Mouse (Mus musculus): ENCODE measurements around the gene Acot7. TPM values are rescaled to one million over a fixed set of nuclear protein-coding genes. Genes with fewer than 3 reads are reported as not detected.

The Acot7 gene
- polyA plus RNA-seq, 1 experiment = 523 TPM

- Histone ChIP-seq H3K4me1 (ENCODE audit: control insufficient read depth, insufficient read depth, low read length) (peaks cover 28% of the 10 kb centered on the region), H3K4me3 (replicated peaks; ENCODE audit: insufficient read depth, low read depth, low read length) (peak overlapping the region; percentile 36), H3K27me3 (ENCODE audit: control insufficient read depth, insufficient read depth, low read length) (no peaks in the 10 kb centered on the region), H3K27ac (ENCODE audit: insufficient read depth, low read length) (no peak overlapping the region)
- WGBS = 5% methylated on average over 68 of the region's 70 CpGs
- DNase-seq = peak; percentile 80 to 85
- TF ChIP-seq CTCF (IDR thresholded peaks at IDR 0.05; ENCODE audit: borderline replicate concordance, insufficient read depth, low read depth, low read length) = peak; percentile 69
- no peak for TF ChIP-seq POLR2A (IDR thresholded peaks at IDR 0.05; ENCODE audit: borderline replicate concordance, insufficient read depth, low read length)
These were observed 105.4 kb downstream of the Acot7 start for GRCm38 (mm10) chr4:152283186-152283950.

- peak; percentile 86 to 89 for DNase-seq
- Histone ChIP-seq H3K4me3 (replicated peaks; ENCODE audit: insufficient read depth, low read depth, low read length) (no peak overlapping the region), H3K4me1 (ENCODE audit: control insufficient read depth, insufficient read depth, low read length) (peaks cover 20% of the 10 kb centered on the region), H3K27ac (ENCODE audit: insufficient read depth, low read length) (no peak overlapping the region), H3K27me3 (ENCODE audit: control insufficient read depth, insufficient read depth, low read length) (no peaks in the 10 kb centered on the region)
- 7% methylated on average over 10 of the region's 10 CpGs for WGBS
- TF ChIP-seq POLR2A (IDR thresholded peaks at IDR 0.05; ENCODE audit: borderline replicate concordance, insufficient read depth, low read length) (no peak), CTCF (IDR thresholded peaks at IDR 0.05; ENCODE audit: borderline replicate concordance, insufficient read depth, low read depth, low read length) (peak; percentile 79)
These were observed 107.6 kb downstream of the Acot7 start for GRCm38 (mm10) chr4:152285505-152285904.

GRCm38 (mm10) chr4:152286183-152286582 is 108.2 kb downstream of the Acot7 start:
- TF ChIP-seq CTCF (IDR thresholded peaks at IDR 0.05; ENCODE audit: borderline replicate concordance, insufficient read depth, low read depth, low read length) = no peak
- Histone ChIP-seq H3K4me1 (ENCODE audit: control insufficient read depth, insufficient read depth, low read length) (peaks cover 20% of the 10 kb centered on the region), H3K27ac (ENCODE audit: insufficient read depth, low read length) (no peak overlapping the region), H3K27me3 (ENCODE audit: control insufficient read depth, insufficient read depth, low read length) (no peaks in the 10 kb centered on the region), H3K4me3 (replicated peaks; ENCODE audit: insufficient read depth, low read depth, low read length) (peak overlapping the region; percentile 21)
- peak in 1 of 2 experiments; percentile 32 for DNase-seq
- 5% methylated on average over 32 of the region's 32 CpGs for WGBS

- TF ChIP-seq CTCF (IDR thresholded peaks at IDR 0.05; ENCODE audit: borderline replicate concordance, insufficient read depth, low read depth, low read length) (no peak), POLR2A (IDR thresholded peaks at IDR 0.05; ENCODE audit: borderline replicate concordance, insufficient read depth, low read length) (no peak)
- 20% methylated on average over 26 of the region's 26 CpGs for WGBS
- Histone ChIP-seq H3K4me3 (replicated peaks; ENCODE audit: insufficient read depth, low read depth, low read length) (no peak overlapping the region), H3K4me1 (ENCODE audit: control insufficient read depth, insufficient read depth, low read length) (peaks cover 20% of the 10 kb centered on the region), H3K27me3 (ENCODE audit: control insufficient read depth, insufficient read depth, low read length) (no peaks in the 10 kb centered on the region), H3K27ac (ENCODE audit: insufficient read depth, low read length) (no peak overlapping the region)
- peak in 1 of 2 experiments; percentile 30 for DNase-seq
These were observed 109.0 kb downstream of the Acot7 start for GRCm38 (mm10) chr4:152286887-152287286.

GRCm38 (mm10) chr4:152287317-152288120 is 109.6 kb downstream of the Acot7 start:
- no peak for DNase-seq
- no peak for TF ChIP-seq CTCF (IDR thresholded peaks at IDR 0.05; ENCODE audit: borderline replicate concordance, insufficient read depth, low read depth, low read length)
- TF ChIP-seq POLR2A (IDR thresholded peaks at IDR 0.05; ENCODE audit: borderline replicate concordance, insufficient read depth, low read length) = no peak
- no peak overlapping the region for H3K4me3 ChIP-seq (replicated peaks; ENCODE audit: insufficient read depth, low read depth, low read length)
- no peak overlapping the region for H3K27ac ChIP-seq (ENCODE audit: insufficient read depth, low read length)
- H3K27me3 ChIP-seq (ENCODE audit: control insufficient read depth, insufficient read depth, low read length) = no peaks in the 10 kb centered on the region
- peaks cover 20% of the 10 kb centered on the region for H3K4me1 ChIP-seq (ENCODE audit: control insufficient read depth, insufficient read depth, low read length)
- 67% methylated on average over 19 of the region's 19 CpGs for WGBS

- no peaks in the 10 kb centered on the region for H3K27me3 ChIP-seq (ENCODE audit: control insufficient read depth, insufficient read depth, low read length)
- WGBS = 75% methylated on average over 18 of the region's 18 CpGs
- DNase-seq = no peak
- peaks cover 17% of the 10 kb centered on the region for H3K4me1 ChIP-seq (ENCODE audit: control insufficient read depth, insufficient read depth, low read length)
- no peak overlapping the region for H3K27ac ChIP-seq (ENCODE audit: insufficient read depth, low read length)
- H3K4me3 ChIP-seq (replicated peaks; ENCODE audit: insufficient read depth, low read depth, low read length) = no peak overlapping the region
- TF ChIP-seq CTCF (IDR thresholded peaks at IDR 0.05; ENCODE audit: borderline replicate concordance, insufficient read depth, low read depth, low read length) = no peak
- no peak for TF ChIP-seq POLR2A (IDR thresholded peaks at IDR 0.05; ENCODE audit: borderline replicate concordance, insufficient read depth, low read length)
These were observed 110.5 kb downstream of the Acot7 start for GRCm38 (mm10) chr4:152288398-152288945.

- H3K4me1 ChIP-seq (ENCODE audit: control insufficient read depth, insufficient read depth, low read length) = peaks cover 10% of the 10 kb centered on the region
- DNase-seq = no peak
- 3% methylated on average over 39 of the region's 39 CpGs for WGBS
- no peak for TF ChIP-seq POLR2A (IDR thresholded peaks at IDR 0.05; ENCODE audit: borderline replicate concordance, insufficient read depth, low read length)
- no peak for TF ChIP-seq CTCF (IDR thresholded peaks at IDR 0.05; ENCODE audit: borderline replicate concordance, insufficient read depth, low read depth, low read length)
- no peak overlapping the region for H3K4me3 ChIP-seq (replicated peaks; ENCODE audit: insufficient read depth, low read depth, low read length)
- no peaks in the 10 kb centered on the region for H3K27me3 ChIP-seq (ENCODE audit: control insufficient read depth, insufficient read depth, low read length)
- no peak overlapping the region for H3K27ac ChIP-seq (ENCODE audit: insufficient read depth, low read length)
These were observed 112.5 kb downstream of the Acot7 start for GRCm38 (mm10) chr4:152290385-152290784.
